Mouse (Mus musculus): Measurements from ENCODE around the gene Lmo1. TPM values are rescaled to one million over a fixed set of nuclear protein-coding genes. Genes with fewer than 3 reads are reported as not detected.

The Lmo1 gene
- polyA plus RNA-seq, 1 experiment from 2014 or later = 2.9 TPM

Other genes with a start within 250 kb of the Lmo1 start
- gene Nlrp10, start 245.0 kb downstream of the Lmo1 start, polyA plus RNA-seq (2014; fragmentation: Nextera tagmentation; extraction: Ambion mirVana) = 0.12 TPM in 1 of 2 replicates, not detected in the other
- 113 and 116 TPM in 2 replicates for gene Eif3f, start 240.8 kb downstream of the Lmo1 start, polyA plus RNA-seq (2014; fragmentation: Nextera tagmentation; extraction: Ambion mirVana)
- gene Tub, start 224.9 kb downstream of the Lmo1 start, polyA plus RNA-seq (2014; fragmentation: Nextera tagmentation; extraction: Ambion mirVana) = 5.2 and 6.3 TPM in 2 replicates
- gene Ric3, start 91.9 kb downstream of the Lmo1 start, polyA plus RNA-seq (2014; fragmentation: Nextera tagmentation; extraction: Ambion mirVana) = 2.5 and 4.5 TPM in 2 replicates